Mouse (Mus musculus) erythroblast, embryonic 14.5 days (primary cell): ENCODE results near the gene Atp6ap1.

ENCODE experiments used
- GATA1 ChIP-seq: IDR thresholded peaks from 2 replicates; pipeline ENCODE4 v1.6.1; 2012; ENCODE audit warnings: low read length, inconsistent platforms, mixed read lengths
- TAL1 ChIP-seq: IDR thresholded peaks from 3 replicates; pipeline ENCODE4 v1.6.1; 2012; ENCODE audit warnings: low read length, inconsistent platforms, mixed read lengths

DNA sequence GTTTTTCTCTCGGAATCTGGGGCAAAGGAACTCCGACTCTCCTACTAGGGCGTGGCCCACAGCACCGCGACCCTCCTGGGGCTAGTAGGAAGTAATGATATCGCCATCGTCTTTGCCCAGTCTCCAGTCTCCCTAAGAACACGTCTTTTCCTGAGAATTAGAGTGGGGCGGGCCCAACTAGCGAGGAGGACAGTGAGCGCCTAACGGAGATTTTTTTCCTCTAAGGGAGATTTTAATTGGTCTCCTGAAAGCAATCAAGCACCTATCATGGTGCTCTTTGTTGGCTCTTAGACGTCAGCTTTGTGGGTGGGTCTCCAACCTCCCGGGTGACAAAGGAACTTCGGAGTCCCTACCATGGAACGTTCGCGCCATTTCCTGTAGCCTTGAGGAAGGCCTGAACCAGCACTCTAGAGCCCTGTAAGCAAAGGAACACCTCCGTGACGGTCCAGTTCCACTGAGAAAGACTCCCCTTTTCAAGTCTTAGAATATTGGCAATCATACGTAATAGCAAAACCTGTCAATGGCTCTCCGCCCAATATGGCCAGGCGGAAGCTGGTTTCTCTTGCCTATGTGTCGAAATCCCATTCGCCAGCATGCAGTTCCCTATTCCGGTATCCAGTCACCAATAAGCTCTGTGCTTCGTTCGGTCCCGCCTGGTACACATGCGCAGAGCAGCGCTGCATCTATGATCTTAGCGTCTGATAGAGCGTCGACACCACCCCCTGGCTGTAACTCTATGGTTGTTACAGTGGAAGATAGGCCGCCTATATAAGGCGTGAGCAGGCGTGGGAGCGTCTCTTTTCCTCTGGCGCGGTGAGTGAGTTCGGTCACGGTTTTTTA lies 26.6 kb upstream of the Atp6ap1 start, which contains the start of gene Rpl10:
- TF ChIP-seq GATA1 (peak; percentile 87), TAL1 (no peak)
